In genomic region chr7:71440330-71441240, GRCm38 (mm10) we compare ENCODE assay signal across 30 mouse cellular contexts.
DNase-seq lines count a peak whose midpoint lies in the region; ATAC-seq and TF ChIP-seq lines count a peak whose summit lies in the region.
"Had no signal": no experiment of that assay in that cellular context is flagged by ENCODE, and none has a peak within 500 bp of the region (broad histone marks: within the 10 kb centered on the region; RNA-seq: fewer than 3 reads in every experiment).

No protein-coding gene starts in this region.

- 90% methylated on average over 11 of the region's 11 CpGs for WGBS in hindbrain, embryonic 14.5 days
- WGBS in hindbrain, embryonic 12.5 days = 82% methylated on average over 11 of the region's 11 CpGs

- no peaks in the 10 kb centered on the region for H3K4me1 ChIP-seq in hindbrain, embryonic 14.5 days (replicated peaks; ENCODE audit: control insufficient read depth, insufficient read depth, low read length)
- H3K4me1 ChIP-seq in hindbrain, embryonic 12.5 days = no peaks in the 10 kb centered on the region
- H3K4me1 ChIP-seq: heart, embryonic 12.5 days; hindbrain, embryonic 15.5 days; liver, embryonic 13.5 days had no signal

- H3K27me3 ChIP-seq in hindbrain, embryonic 14.5 days (ENCODE audit: control insufficient read depth, insufficient read depth, low read length) = no peaks in the 10 kb centered on the region
- H3K27me3 ChIP-seq in hindbrain, embryonic 12.5 days = no peaks in the 10 kb centered on the region
- H3K27me3 ChIP-seq: heart, embryonic 12.5 days; hindbrain, embryonic 15.5 days; liver, embryonic 13.5 days had no signal

- no peak overlapping the region for H3K9ac ChIP-seq in hindbrain, embryonic 14.5 days
- H3K9ac ChIP-seq in hindbrain, embryonic 12.5 days = no peak overlapping the region
- H3K9ac ChIP-seq: heart, embryonic 12.5 days; hindbrain, embryonic 15.5 days; liver, embryonic 13.5 days had no signal

- TF ChIP-seq CTCF in gastrocnemius, adult 2 months (IDR thresholded peaks at IDR 0.05) = no peak

- intact Hi-C loops in gastrocnemius, adult 2 months (cut with DNase I) = no loop called here

- no peak overlapping the region for H3K4me2 ChIP-seq in hindbrain, embryonic 14.5 days (replicated peaks)
- H3K4me2 ChIP-seq in hindbrain, embryonic 12.5 days (replicated peaks) = no peak overlapping the region
- H3K4me2 ChIP-seq: heart, embryonic 12.5 days; hindbrain, embryonic 15.5 days; liver, embryonic 13.5 days had no signal

- H3K4me3 ChIP-seq in hindbrain, embryonic 14.5 days (replicated peaks; ENCODE audit: low read length) = no peak overlapping the region
- H3K4me3 ChIP-seq in gastrocnemius, adult 2 months = no peak overlapping the region
- H3K4me3 ChIP-seq in hindbrain, embryonic 12.5 days = no peak overlapping the region
- H3K4me3 ChIP-seq: heart, embryonic 12.5 days; hindbrain, embryonic 15.5 days; layer of hippocampus, adult 2 months; left cerebral cortex, adult 2 months; liver, embryonic 13.5 days had no signal

- H3K27ac ChIP-seq in hindbrain, embryonic 14.5 days = no peak overlapping the region
- H3K27ac ChIP-seq in gastrocnemius, adult 2 months = no peak overlapping the region
- H3K27ac ChIP-seq in hindbrain, embryonic 12.5 days = no peak overlapping the region
- H3K27ac ChIP-seq: hindbrain, embryonic 15.5 days; layer of hippocampus, adult 2 months; left cerebral cortex, adult 2 months; liver, embryonic 13.5 days; macrophage had no signal

- no peaks in the 10 kb centered on the region for H3K9me3 ChIP-seq in hindbrain, embryonic 14.5 days (ENCODE audit: control insufficient read depth, low read length)
- H3K9me3 ChIP-seq in hindbrain, embryonic 12.5 days (replicated peaks) = no peaks in the 10 kb centered on the region
- H3K9me3 ChIP-seq: heart, embryonic 12.5 days; hindbrain, embryonic 15.5 days; liver, embryonic 13.5 days had no signal

- peak; percentile 62 for DNase-seq in Muller cell, postnatal 12 days (ENCODE audit: inconsistent ontology term)
- peak; percentile 37 for DNase-seq in embryo, embryonic 10.5 days (ENCODE audit: low spot score)
- peak; percentile 11 for DNase-seq in fibroblast of lung, adult 2 months (ENCODE audit: low read depth)
- peak; percentile 43 for DNase-seq in lung, postnatal 14 days
- DNase-seq in hindbrain, embryonic 14.5 days (ENCODE audit: low spot score) = no peak
- DNase-seq in gastrocnemius, adult 2 months = no peak
- no peak for DNase-seq in kidney, postnatal 4 days
- DNase-seq: adrenal gland, adult 2 months; adrenal gland, postnatal 36 days; cerebellum, adult 2 months; cerebellum, postnatal 14 days; gastrocnemius, postnatal 25 days; heart, adult 18-20 months; heart, postnatal 4 days; kidney, adult 11 months; kidney, postnatal 25 days; liver, embryonic 13.5 days; midbrain, embryonic 14.5 days; right cerebral cortex, postnatal 4 days; thymus, postnatal 4 days had no signal

- H3K36me3 ChIP-seq in hindbrain, embryonic 14.5 days (replicated peaks; ENCODE audit: control insufficient read depth, insufficient read depth) = no peaks in the 10 kb centered on the region
- no peaks in the 10 kb centered on the region for H3K36me3 ChIP-seq in hindbrain, embryonic 12.5 days
- H3K36me3 ChIP-seq: heart, embryonic 12.5 days; hindbrain, embryonic 15.5 days; liver, embryonic 13.5 days had no signal

- no peak for ATAC-seq in hindbrain, embryonic 14.5 days (ENCODE audit: low FRiP score)
- ATAC-seq in hindbrain, embryonic 12.5 days (ENCODE audit: low FRiP score) = no peak
- ATAC-seq: activated CD4-positive, CD25-positive, alpha-beta regulatory T cell, adult 4 months; CD4-positive, CD25-positive, alpha-beta regulatory T cell, adult 4 months; forebrain, embryonic 14.5 days; inflammation-experienced regulatory T-cells, adult 6 months had no signal

Comparison
In these comparisons a context has a peak if more than half of its experiments do, and no peak if none do; other contexts are left out.
1. DNase-seq: peak in Muller cell, postnatal 12 days (single experiment), embryo, embryonic 10.5 days (single experiment), fibroblast of lung, adult 2 months (single experiment) and lung, postnatal 14 days (single experiment); none in hindbrain, embryonic 14.5 days (single experiment), gastrocnemius, adult 2 months (single experiment) and kidney, postnatal 4 days (0 of 2).